Mouse (Mus musculus) stomach, embryonic 15.5 days (tissue): ENCODE data around the gene Csnk1d. TPM values are rescaled to one million over a fixed set of nuclear protein-coding genes. Genes with fewer than 3 reads are reported as not detected.
A peak's percentile ranks its signal among the peaks of the same experiment; 100 is the strongest.

ENCODE experiments used
- ATAC-seq: fragments of 200-750 bp; cut with Nextera tagmentation; 2 replicates; pipeline ENCODE4 v1.8.0; 2017; ENCODE audit warnings: low read depth, moderate number of reproducible peaks, moderate TSS enrichment; ENCODE audit not compliant: insufficient read depth, low FRiP score
- H3K27ac ChIP-seq: fragments of 300-500 bp; sonication (generic); 2 replicates; pipeline ENCODE4 v1.5.1; 2015; ENCODE audit warnings: mild to moderate bottlenecking, inconsistent platforms
- H3K27me3 ChIP-seq: fragments of 300-500 bp; sonication (generic); replicated peaks from 2 replicates; pipeline ENCODE4 v1.6.1; 2015; ENCODE audit warnings: inconsistent platforms
- H3K36me3 ChIP-seq: fragments of 300-500 bp; sonication (generic); 2 replicates; pipeline ENCODE4 v1.6.1; 2015; ENCODE audit warnings: inconsistent platforms
- H3K4me1 ChIP-seq: fragments of 300-500 bp; sonication (generic); 2 replicates; pipeline ENCODE4 v1.6.1; 2015; ENCODE audit warnings: inconsistent platforms
- H3K4me2 ChIP-seq: fragments of 300-500 bp; sonication (generic); 2 replicates; pipeline ENCODE4 v1.6.1; 2015; ENCODE audit warnings: mild to moderate bottlenecking, inconsistent platforms
- H3K4me3 ChIP-seq: fragments of 300-500 bp; sonication (generic); replicated peaks from 2 replicates; pipeline ENCODE4 v1.5.1; 2015; ENCODE audit warnings: inconsistent platforms
- H3K9ac ChIP-seq: fragments of 300-500 bp; sonication (generic); 2 replicates; pipeline ENCODE4 v1.6.1; 2015; ENCODE audit warnings: inconsistent platforms
- H3K9me3 ChIP-seq: fragments of 300-500 bp; sonication (generic); 2 replicates; pipeline ENCODE4 v1.6.1; 2016; ENCODE audit warnings: inconsistent platforms
- WGBS: fragments of 180-500 bp; shearing (Covaris S2); methylation state at CpG from one replicate; pipeline ENCODE4 v1.1.7; 2015; 5-methylcytosine and 5-hydroxymethylcytosine counted together
- polyA plus RNA-seq: library from polyadenylated mRNA; unstranded; fragments of >200 nt; fragmentation: Nextera tagmentation; extraction: Ambion mirVana; gene quantifications from 2 replicates; pipeline ENCODE4 v1.2.1, GENCODE M21; 2015

The Csnk1d gene
- polyA plus RNA-seq: 110 and 119 TPM in 2 replicates

DNA sequence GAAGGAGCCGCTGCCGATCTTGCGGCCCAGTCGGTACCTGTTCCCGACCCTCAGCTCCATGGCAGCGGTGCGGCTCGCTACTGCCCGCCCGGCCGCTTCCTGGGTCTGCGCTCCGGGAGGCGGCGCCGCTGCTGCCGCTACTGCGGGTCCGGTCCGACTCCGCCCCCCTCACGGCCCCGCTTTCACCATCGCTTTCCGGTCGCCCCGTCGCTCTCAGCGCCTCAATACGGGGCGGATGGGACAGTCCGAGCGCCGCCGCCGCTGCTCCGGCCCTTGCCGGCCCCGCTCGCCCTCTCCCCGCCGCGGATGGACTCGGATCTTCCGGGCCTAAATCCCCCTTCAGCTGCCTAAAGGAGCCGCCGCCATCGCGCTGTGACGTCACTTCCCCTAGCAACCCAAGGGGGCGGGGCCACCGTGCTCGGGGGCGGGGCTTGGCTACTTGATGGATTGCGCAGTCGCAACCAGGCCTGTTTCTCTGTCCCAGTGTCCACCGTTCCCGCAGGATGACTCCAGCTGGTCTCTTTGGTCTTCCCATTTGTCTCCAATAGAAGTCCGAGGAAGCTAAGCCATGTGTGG, at the start of gene Csnk1d:
Gene Csnk1d, minus strand, starts transcription at position 380 of the 576 bp plus-strand sequence.
- no peaks in the 10 kb centered on the region for H3K36me3 ChIP-seq
- peak within 1 kb of the TSS; percentile 100 for H3K4me3 ChIP-seq
- H3K9ac ChIP-seq: peak within 1 kb of the TSS; percentile 100
- peak; percentile 80 for ATAC-seq
- H3K4me2 ChIP-seq: peak within 1 kb of the TSS; percentile 87
- H3K27ac ChIP-seq: peak within 1 kb of the TSS; percentile 95
- H3K9me3 ChIP-seq: no peaks in the 10 kb centered on the region
- no peaks in the 10 kb centered on the region for H3K27me3 ChIP-seq
- WGBS: under 1% methylated on average over 59 of the region's 59 CpGs
- H3K4me1 ChIP-seq: peaks cover 38% of the 10 kb centered on the region

DNA sequence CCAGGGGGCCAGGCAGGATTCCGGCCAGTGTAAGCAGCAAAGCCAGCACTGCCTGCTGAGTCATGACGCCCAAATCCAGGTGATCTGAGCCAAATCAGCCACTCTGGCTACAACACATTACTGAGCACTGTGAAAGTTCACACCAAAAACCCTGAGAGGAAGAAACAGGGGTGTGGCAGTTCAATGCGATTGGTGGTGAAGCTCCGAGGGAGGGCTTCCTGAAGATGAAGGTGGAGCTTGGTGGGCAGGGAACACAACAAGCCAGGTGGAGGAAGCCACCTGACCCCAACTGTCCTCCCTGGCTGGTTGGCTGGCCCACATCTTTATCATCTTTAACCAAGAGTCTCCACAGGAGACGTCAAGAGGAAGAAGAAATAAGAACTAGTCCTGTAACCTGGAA, 48.2 kb upstream of the Csnk1d start, which contains the start of gene Cd7:
Gene Cd7, minus strand, starts transcription at position 117 of the 400 bp plus-strand sequence.
- WGBS: 57% methylated on average over 5 of the region's 5 CpGs
- no peak within 1 kb of the TSS for H3K4me3 ChIP-seq
- ATAC-seq: no peak

DNA sequence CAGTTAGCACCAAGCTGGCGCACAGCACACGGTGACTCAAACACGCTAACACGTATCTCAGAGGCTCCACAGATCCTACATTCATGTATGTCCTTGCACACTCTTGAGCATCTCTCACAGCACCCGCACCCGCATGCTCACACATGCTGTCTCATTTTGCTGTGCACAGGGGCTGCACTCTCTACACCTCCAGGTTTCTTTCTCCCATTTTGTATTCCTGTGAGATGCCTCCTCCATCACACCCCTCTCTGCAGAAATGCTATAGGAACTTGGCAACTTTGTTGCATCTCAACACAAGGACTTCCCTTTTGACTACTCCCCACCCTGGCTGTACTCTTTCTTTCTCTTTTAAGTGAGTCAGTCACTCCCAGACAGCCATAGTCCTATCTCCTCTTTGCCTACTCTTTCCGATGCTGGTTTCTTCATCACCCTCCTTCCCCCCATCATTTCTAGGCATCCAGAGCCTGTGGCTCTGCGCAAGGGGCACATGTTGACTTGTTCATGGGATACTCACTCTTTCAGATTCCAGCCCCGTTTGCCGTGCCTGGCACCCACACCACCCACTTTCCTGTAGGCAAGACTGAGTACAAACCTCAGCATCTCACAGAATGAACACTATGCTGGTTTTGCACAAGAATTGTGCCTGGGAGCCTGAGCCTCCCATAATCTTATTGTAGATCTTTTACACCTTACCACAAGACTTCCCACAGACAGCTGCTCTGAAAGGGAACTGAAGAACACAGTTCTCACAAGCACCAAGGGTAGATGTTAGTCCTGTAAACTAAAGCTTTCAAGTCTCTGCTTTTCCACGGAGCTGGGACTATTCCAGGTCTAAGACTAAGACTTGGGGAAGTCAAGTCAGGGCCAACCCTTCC, 47.5 kb upstream of the Csnk1d start:
- H3K27me3 ChIP-seq: no peaks in the 10 kb centered on the region
- no peak overlapping the region for H3K9ac ChIP-seq
- no peaks in the 10 kb centered on the region for H3K36me3 ChIP-seq
- no peaks in the 10 kb centered on the region for H3K9me3 ChIP-seq
- ATAC-seq: no peak
- no peak overlapping the region for H3K4me3 ChIP-seq
- WGBS: 83% methylated on average over 11 of the region's 11 CpGs
- no peak overlapping the region for H3K4me2 ChIP-seq
- no peak overlapping the region for H3K27ac ChIP-seq
- H3K4me1 ChIP-seq: no peaks in the 10 kb centered on the region

More for the DNA sequence above, 48.2 kb upstream of the Csnk1d start, which contains the start of gene Cd7:
- H3K4me1 ChIP-seq: no peaks in the 10 kb centered on the region
- H3K9me3 ChIP-seq: no peaks in the 10 kb centered on the region
- H3K9ac ChIP-seq: no peak within 1 kb of the TSS
- H3K4me2 ChIP-seq: no peak within 1 kb of the TSS
- no peak within 1 kb of the TSS for H3K27ac ChIP-seq
- no peaks in the 10 kb centered on the region for H3K36me3 ChIP-seq
- no peaks in the 10 kb centered on the region for H3K27me3 ChIP-seq

DNA sequence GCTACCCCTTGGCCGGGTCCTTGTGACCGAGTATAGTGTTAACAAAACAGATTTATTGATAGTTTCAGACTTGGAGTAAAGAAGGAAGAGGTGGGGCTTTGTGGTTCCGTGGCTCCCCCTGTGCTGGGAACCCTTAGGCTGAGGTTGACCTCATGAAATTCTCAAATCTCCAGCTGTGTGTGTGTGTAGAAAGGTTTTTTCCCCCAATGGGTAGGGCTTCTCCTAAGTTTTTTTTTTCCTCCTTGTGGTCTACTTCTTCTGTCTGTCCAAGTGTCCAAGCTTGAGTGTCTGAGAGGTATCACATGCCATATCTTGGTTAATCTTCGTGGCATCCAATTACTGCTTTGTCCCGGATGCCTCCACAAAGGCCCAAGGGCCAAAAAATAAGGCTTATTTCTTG, 42.0 kb upstream of the Csnk1d start:
- ATAC-seq: no peak
- H3K27ac ChIP-seq: no peak overlapping the region
- no peaks in the 10 kb centered on the region for H3K9me3 ChIP-seq
- H3K4me2 ChIP-seq: no peak overlapping the region
- no peak overlapping the region for H3K9ac ChIP-seq
- no peaks in the 10 kb centered on the region for H3K27me3 ChIP-seq
- no peaks in the 10 kb centered on the region for H3K4me1 ChIP-seq
- WGBS: 70% methylated on average over 5 of the region's 5 CpGs
- no peaks in the 10 kb centered on the region for H3K36me3 ChIP-seq
- no peak overlapping the region for H3K4me3 ChIP-seq

DNA sequence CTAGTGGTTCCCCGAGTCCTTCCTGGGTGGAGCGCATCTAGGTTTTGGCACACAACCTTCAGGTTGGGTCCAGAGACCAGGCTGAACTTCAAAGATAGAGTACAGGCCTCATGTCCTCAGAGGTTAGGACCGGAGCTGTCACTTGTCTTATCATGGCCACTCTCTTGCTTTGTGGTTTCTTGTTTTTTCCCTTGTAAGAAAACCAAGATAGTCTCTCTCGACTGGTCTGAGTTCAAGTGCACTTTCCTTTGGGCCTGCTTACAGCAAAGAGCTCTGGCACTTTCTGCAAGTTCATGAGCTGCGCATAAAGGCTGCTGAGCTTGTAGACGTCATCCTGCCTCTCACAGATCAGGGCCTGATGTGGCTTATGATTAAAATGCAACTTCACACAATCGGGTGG, 36.1 kb upstream of the Csnk1d start:
- no peaks in the 10 kb centered on the region for H3K27me3 ChIP-seq
- no peak overlapping the region for H3K4me2 ChIP-seq
- WGBS: 81% methylated on average over 7 of the region's 7 CpGs
- no peaks in the 10 kb centered on the region for H3K9me3 ChIP-seq
- ATAC-seq: no peak
- H3K36me3 ChIP-seq: no peaks in the 10 kb centered on the region
- no peak overlapping the region for H3K9ac ChIP-seq
- H3K27ac ChIP-seq: no peak overlapping the region
- H3K4me3 ChIP-seq: no peak overlapping the region
- H3K4me1 ChIP-seq: no peaks in the 10 kb centered on the region

DNA sequence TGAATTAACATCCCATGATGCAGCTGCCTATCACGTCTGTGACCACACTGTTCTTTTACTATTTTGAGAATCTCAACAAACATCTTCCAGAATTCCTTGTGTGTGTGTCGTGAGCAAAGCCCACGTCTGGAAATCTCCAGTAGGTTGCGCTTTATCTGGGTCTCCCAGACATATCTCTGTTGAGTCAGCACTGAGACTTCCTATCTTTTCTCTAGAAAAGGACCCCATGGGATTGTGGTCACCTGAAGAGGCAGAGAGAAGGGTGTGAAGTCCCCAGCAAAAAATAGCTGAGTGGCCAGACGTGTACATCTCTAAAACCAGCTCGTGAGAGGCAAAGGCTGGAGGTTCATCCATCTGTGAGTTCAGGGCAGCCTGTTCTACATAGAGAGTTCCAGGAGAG, 33.0 kb upstream of the Csnk1d start:
- Histone ChIP-seq H3K9me3 (no peaks in the 10 kb centered on the region), H3K4me1 (no peaks in the 10 kb centered on the region), H3K36me3 (no peaks in the 10 kb centered on the region), H3K27me3 (no peaks in the 10 kb centered on the region), H3K4me3 (no peak overlapping the region), H3K9ac (no peak overlapping the region), H3K4me2 (no peak overlapping the region), H3K27ac (no peak overlapping the region)
- ATAC-seq: no peak
- 59% methylated on average over 6 of the region's 6 CpGs for WGBS

DNA sequence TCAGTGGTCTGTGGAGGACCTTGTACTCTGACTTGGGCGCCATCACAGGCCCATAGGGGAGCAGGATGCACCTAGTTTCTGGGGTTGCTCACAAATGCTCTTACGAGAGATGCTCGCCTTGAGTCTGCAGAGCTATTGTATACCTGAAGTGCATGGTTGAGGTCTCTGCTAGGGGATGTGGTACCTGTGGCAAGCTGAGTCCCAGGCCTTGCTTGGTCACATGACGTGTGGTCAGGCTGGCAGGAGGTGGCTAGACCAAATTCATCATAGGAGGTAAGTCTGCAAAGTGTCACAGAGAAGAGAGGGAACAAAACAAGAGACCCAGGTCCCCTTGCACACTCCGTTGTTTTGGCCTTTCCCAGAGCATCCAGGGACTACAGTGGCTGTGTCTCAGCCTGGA, 28.4 kb upstream of the Csnk1d start:
- Histone ChIP-seq H3K9ac (no peak overlapping the region), H3K27me3 (no peaks in the 10 kb centered on the region), H3K36me3 (no peaks in the 10 kb centered on the region), H3K4me1 (peaks cover 8% of the 10 kb centered on the region), H3K9me3 (no peaks in the 10 kb centered on the region), H3K4me2 (no peak overlapping the region), H3K27ac (no peak overlapping the region), H3K4me3 (no peak overlapping the region)
- ATAC-seq: no peak
- 74% methylated on average over 5 of the region's 5 CpGs for WGBS

DNA sequence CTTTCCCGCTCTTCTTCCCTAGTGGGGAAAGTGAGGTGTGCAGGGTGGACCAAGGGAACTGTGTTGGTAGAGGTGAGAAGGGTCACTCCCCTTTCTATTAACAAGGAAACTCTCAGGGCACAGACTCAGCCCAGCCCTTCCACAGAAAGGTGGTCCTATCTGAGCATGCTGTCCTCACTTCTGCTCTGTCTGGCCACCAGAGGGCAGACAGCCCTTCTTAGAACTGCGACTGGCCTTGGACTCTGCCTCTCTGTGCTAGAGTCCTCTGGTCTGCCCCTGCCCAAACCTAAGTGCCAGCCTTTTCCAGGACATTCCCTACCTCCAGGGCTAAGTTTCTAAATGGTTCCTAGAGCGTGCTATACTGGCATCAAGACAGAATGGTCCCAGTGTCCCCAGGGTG, 26.6 kb upstream of the Csnk1d start:
- no peaks in the 10 kb centered on the region for H3K27me3 ChIP-seq
- peaks cover 8% of the 10 kb centered on the region for H3K4me1 ChIP-seq
- no peaks in the 10 kb centered on the region for H3K36me3 ChIP-seq
- no peak overlapping the region for H3K9ac ChIP-seq
- H3K27ac ChIP-seq: no peak overlapping the region
- H3K4me3 ChIP-seq: no peak overlapping the region
- 38% methylated on average over 3 of the region's 3 CpGs for WGBS
- peak; percentile 43; the same call in 1 of the 2 replicates for ATAC-seq
- H3K4me2 ChIP-seq: no peak overlapping the region
- no peaks in the 10 kb centered on the region for H3K9me3 ChIP-seq

DNA sequence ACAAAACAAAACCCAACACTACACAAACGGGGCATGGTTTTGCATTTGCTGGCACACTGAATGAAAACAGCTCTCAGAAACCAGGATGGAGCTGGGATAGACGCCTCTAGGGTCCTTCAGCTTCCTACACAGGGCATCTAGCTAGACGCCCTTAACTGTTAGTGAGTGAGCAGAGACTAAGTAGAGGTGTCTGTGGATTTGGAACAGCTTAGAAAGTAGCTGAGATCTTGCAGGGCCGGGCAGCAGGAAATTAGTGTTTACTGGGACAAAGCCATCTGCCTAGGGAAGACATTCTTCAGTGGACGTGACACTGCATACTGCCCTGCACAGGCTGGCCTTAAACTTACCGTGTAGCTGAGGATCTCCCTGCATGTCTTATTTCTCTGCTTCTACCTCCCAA, 24.3 kb upstream of the Csnk1d start:
- ATAC-seq: no peak
- Histone ChIP-seq H3K27me3 (no peaks in the 10 kb centered on the region), H3K36me3 (no peaks in the 10 kb centered on the region), H3K4me3 (no peak overlapping the region), H3K9me3 (no peaks in the 10 kb centered on the region), H3K9ac (no peak overlapping the region), H3K4me1 (peaks cover 8% of the 10 kb centered on the region), H3K4me2 (no peak overlapping the region), H3K27ac (no peak overlapping the region)
- WGBS: 36% methylated on average over 6 of the region's 6 CpGs

DNA sequence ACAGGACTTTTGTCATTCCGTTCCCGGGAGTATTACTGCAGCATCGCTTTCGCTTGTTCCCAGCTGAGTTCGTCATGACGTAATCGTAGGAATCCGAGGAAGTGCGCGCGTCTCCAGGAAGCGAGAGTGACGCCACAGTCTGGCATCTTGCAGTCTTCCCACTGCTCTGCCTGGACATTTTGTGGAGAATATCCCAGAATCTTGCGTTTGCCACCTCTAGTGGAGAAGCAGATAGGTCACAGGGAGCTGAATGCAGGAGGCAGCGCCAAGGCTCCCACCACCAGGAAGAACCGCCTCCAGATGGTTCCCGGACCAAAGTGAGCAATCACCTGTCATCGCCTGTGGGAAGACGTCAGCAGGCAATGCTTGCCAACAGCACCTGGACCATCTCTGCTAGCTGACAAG, 23.8 kb upstream of the Csnk1d start:
- H3K27ac ChIP-seq: no peak overlapping the region
- H3K9me3 ChIP-seq: no peaks in the 10 kb centered on the region
- H3K27me3 ChIP-seq: no peaks in the 10 kb centered on the region

DNA sequence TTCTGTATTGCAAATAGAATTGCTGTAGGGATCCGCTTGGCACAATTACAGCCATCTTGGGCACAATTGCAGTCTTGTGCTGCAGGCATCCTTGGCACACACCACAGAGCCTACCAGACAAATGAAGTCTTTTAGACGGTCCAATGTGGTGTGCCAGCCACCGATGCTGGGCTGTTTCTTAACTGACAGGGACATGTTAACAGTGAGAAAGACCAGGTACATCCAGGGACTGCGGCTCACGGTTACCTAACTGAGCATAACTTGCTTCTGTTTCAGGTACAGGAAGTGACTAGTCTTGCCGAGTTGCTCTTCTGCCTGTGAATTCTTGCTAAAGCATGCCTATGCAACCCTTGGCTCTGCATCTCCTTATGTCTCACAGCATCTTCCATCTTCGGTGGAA, 22.5 kb upstream of the Csnk1d start:
- Histone ChIP-seq H3K4me1 (peaks cover 8% of the 10 kb centered on the region), H3K36me3 (no peaks in the 10 kb centered on the region), H3K4me2 (no peak overlapping the region), H3K4me3 (no peak overlapping the region), H3K27me3 (no peaks in the 10 kb centered on the region), H3K9me3 (no peaks in the 10 kb centered on the region), H3K27ac (no peak overlapping the region), H3K9ac (no peak overlapping the region)
- 75% methylated on average over 7 of the region's 7 CpGs for WGBS
- ATAC-seq: no peak

More for the DNA sequence above, 23.8 kb upstream of the Csnk1d start:
- Histone ChIP-seq H3K4me3 (peak overlapping the region; percentile 27), H3K4me2 (peak overlapping the region; percentile 48), H3K4me1 (peaks cover 8% of the 10 kb centered on the region), H3K9ac (no peak overlapping the region), H3K36me3 (no peaks in the 10 kb centered on the region)
- WGBS: 42% methylated on average over 19 of the region's 19 CpGs
- ATAC-seq: peak; percentile 10; the same call in 1 of the 2 replicates

DNA sequence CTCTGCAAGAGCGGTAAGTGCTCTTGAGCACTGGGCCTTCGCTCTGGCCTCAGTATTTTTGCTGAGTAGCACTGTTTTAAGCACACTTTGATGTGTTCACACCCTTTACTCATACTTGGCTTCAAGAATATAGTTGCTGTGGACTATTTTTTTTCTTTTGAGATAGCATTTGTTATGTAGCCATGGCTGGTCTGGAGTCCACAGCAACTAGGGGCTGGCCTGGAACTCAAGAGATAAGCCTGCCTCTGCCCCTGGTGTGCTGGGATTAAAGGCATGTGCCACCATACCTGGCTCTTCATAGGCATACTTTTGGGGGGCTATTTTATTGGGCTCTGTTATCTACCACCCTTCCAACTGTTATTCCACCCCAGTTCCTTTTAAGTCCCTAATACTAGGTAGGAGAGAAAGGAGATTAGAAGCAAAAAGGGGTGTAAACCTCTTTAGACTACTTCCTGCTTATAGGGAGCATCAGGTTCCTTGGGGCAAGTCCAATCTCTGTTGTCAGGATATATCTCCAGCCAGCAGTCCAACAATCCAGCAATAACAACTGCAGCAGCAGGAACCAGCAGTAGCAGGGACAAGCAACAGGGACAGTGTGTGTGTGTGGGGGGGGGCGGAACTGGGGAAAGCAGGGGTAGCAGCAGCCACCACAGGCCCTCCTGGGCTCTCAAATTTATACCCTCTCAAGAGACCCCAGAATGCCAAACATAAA, 19.1 kb upstream of the Csnk1d start:
- Histone ChIP-seq H3K4me1 (peaks cover 3% of the 10 kb centered on the region; the same call in 1 of the 2 replicates), H3K27me3 (no peaks in the 10 kb centered on the region), H3K9me3 (no peaks in the 10 kb centered on the region), H3K4me2 (no peak overlapping the region), H3K9ac (no peak overlapping the region), H3K4me3 (no peak overlapping the region), H3K27ac (no peak overlapping the region), H3K36me3 (no peaks in the 10 kb centered on the region)
- no peak for ATAC-seq
- 90% methylated on average over 3 of the region's 3 CpGs for WGBS
